8 mouse cellular contexts compared by ENCODE assay signal in the genomic region with DNA sequence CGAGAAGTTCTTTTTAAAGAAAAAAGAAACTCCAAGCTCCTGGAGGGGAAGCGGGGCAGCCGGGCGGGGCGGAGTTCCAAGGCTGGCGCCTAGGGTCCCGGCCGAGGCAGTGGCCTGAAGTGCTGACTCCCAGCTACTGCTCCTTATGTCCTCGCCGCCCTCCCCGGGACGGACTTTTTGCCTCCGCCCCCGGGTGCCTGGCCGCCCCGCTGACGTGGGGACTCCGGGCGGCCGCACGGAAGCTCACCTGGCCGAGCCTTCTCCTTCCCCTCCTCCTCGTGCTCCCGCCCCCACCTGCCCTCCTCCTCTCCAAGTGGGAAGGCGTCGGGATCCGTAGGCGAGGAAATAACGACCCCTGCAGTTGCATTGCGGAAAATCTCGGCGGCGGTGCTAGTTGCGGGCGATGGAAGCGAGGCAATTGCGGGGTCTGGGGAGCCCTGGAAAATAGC. TPM values are rescaled to one million over a fixed set of nuclear protein-coding genes. Genes with fewer than 3 reads are reported as not detected.
A peak's percentile ranks its signal among the peaks of the same experiment; 100 is the strongest.
DNase-seq lines count a peak whose midpoint lies in the region; ATAC-seq and TF ChIP-seq lines count a peak whose summit lies in the region.

No protein-coding gene starts in this region.

- ATAC-seq in heart, embryonic 14.5 days (ENCODE audit: insufficient number of reproducible peaks, insufficient read depth, low FRiP score, low read depth) = no peak
- peak; percentile 57 for ATAC-seq in neural tube, embryonic 14.5 days (ENCODE audit: low read depth)

- peaks cover 2% of the 10 kb centered on the region in 2 experiments; a peak in 1 of 4 replicates for H3K4me1 ChIP-seq in heart, embryonic 14.5 days (ENCODE audit: control insufficient read depth in 2 of 2, insufficient read depth in 2 of 2, low read length in 2 of 2)
- no peaks in the 10 kb centered on the region for H3K4me1 ChIP-seq in embryonic fibroblast, embryonic 13.5 days (ENCODE audit: control insufficient read depth, insufficient read depth, low read length)
- H3K4me1 ChIP-seq in neural tube, embryonic 14.5 days (ENCODE audit: control insufficient read depth, insufficient read depth, low read length) = peaks cover 3% of the 10 kb centered on the region; the same call in 1 of the 2 replicates

- no peak for TF ChIP-seq CTCF in embryonic fibroblast, embryonic 13.5 days (IDR thresholded peaks at IDR 0.05; ENCODE audit: borderline replicate concordance, insufficient read depth, low read length)

- H3K4me2 ChIP-seq in heart, embryonic 14.5 days (ENCODE audit: low read length) = peak overlapping the region; percentile 62
- peak overlapping the region; percentile 83 for H3K4me2 ChIP-seq in neural tube, embryonic 14.5 days (ENCODE audit: low read depth, low read length)

- WGBS in heart, embryonic 14.5 days = under 1% methylated on average over 37 of the region's 37 CpGs
- WGBS in neural tube, embryonic 14.5 days = 1% methylated on average over 37 of the region's 37 CpGs

- H3K9me3 ChIP-seq in heart, embryonic 14.5 days (ENCODE audit: control insufficient read depth, low read length) = no peaks in the 10 kb centered on the region
- H3K9me3 ChIP-seq in neural tube, embryonic 14.5 days (ENCODE audit: control insufficient read depth, low read length) = no peaks in the 10 kb centered on the region

- H3K36me3 ChIP-seq in heart, embryonic 14.5 days (ENCODE audit: control insufficient read depth, insufficient read depth, low read length) = no peaks in the 10 kb centered on the region
- no peaks in the 10 kb centered on the region for H3K36me3 ChIP-seq in neural tube, embryonic 14.5 days (ENCODE audit: control insufficient read depth, insufficient read depth, low read length)

- no peak for DNase-seq in heart, postnatal 36 days
- DNase-seq in ZHBTc4 (ENCODE audit: low read depth, low spot score) = peak; percentile 32
- peak; percentile 31 to 47 for DNase-seq in layer of hippocampus, postnatal 36 days
- no peak for DNase-seq in gastrocnemius, adult 18-20 months (ENCODE audit: low spot score)
- no peak for DNase-seq in kidney, adult 9 months

- no peak overlapping the region for H3K9ac ChIP-seq in heart, embryonic 14.5 days (ENCODE audit: low read length)
- H3K9ac ChIP-seq in neural tube, embryonic 14.5 days (replicated peaks; ENCODE audit: low read depth, low read length) = peak overlapping the region; percentile 69

- peaks cover 66% of the 10 kb centered on the region for H3K27me3 ChIP-seq in heart, embryonic 14.5 days (ENCODE audit: control insufficient read depth, insufficient read depth, low read length)
- H3K27me3 ChIP-seq in neural tube, embryonic 14.5 days (ENCODE audit: control insufficient read depth, insufficient read depth, low read length) = peaks cover 12% of the 10 kb centered on the region; the same call in 1 of the 2 replicates

- H3K4me3 ChIP-seq in heart, embryonic 14.5 days (ENCODE audit: control insufficient read depth in 1 of 2, insufficient read depth in 1 of 2, low read depth in 1 of 2, low read length in 2 of 2) = peak overlapping the region; percentile 12 to 38
- H3K4me3 ChIP-seq in embryonic fibroblast, embryonic 13.5 days (ENCODE audit: insufficient read depth, low read length) = peak overlapping the region; percentile 22
- H3K4me3 ChIP-seq in neural tube, embryonic 14.5 days (ENCODE audit: low read depth, low read length) = peak overlapping the region; percentile 61

- intact Hi-C loops in heart, postnatal 36 days (cut with DNase I) = no loop called here

- TF ChIP-seq POLR2A in embryonic fibroblast, embryonic 13.5 days (IDR thresholded peaks at IDR 0.05; ENCODE audit: low read depth, low read length) = no peak

- H3K27ac ChIP-seq in heart, embryonic 14.5 days (replicated peaks in 1 of 2; ENCODE audit: control insufficient read depth in 1 of 2, insufficient read depth in 1 of 2, low read depth in 2 of 2, low read length in 2 of 2) = no peak overlapping the region
- H3K27ac ChIP-seq in embryonic fibroblast, embryonic 13.5 days (ENCODE audit: insufficient read depth, low read length) = no peak overlapping the region
- peak overlapping the region; percentile 69 for H3K27ac ChIP-seq in neural tube, embryonic 14.5 days (ENCODE audit: low read depth, low read length)

RNA-seq across cellular contexts. Expression of gene Car10, which starts 1.1 kb away (rescaled TPM):
- 0.07 TPM in 1 of 2 replicates, not detected in the other for polyA plus RNA-seq in heart, embryonic 14.5 days (2014; fragmentation: Nextera tagmentation; extraction: Ambion mirVana)
- not detected for total RNA-seq in heart, postnatal 36 days (2021)
- 0.88 and 1.3 TPM in 2 replicates for polyA plus RNA-seq in embryonic fibroblast, embryonic 13.5 days (2011; ENCODE audit: insufficient read length, low read depth, missing spikeins)
- total RNA-seq in layer of hippocampus, postnatal 36 days (2021) = 10 to 100 TPM; 36.6 to 36.8 TPM
- polyA plus RNA-seq in neural tube, embryonic 14.5 days (2014; fragmentation: Nextera tagmentation; extraction: Ambion mirVana) = 67.4 and 78.8 TPM in 2 replicates
- not detected for total RNA-seq in gastrocnemius, adult 18-20 months (2021)

Comparison
In these comparisons a context has a peak if more than half of its experiments do, and no peak if none do; other contexts are left out.
1. DNase-seq: peak in ZHBTc4 (single experiment) and layer of hippocampus, postnatal 36 days (2 of 2); none in heart, postnatal 36 days (0 of 2), gastrocnemius, adult 18-20 months (single experiment) and kidney, adult 9 months (single experiment).
2. RNA of gene Car10, which starts 1.1 kb away (total RNA-seq): 36.6 to 36.8 TPM in layer of hippocampus, postnatal 36 days; not detected in heart, postnatal 36 days and not detected in gastrocnemius, adult 18-20 months; every median in the first group is over 10 times any median in the second.
3. Peak in every context shown above with its lines, with median percentiles within 50 percentile points of each other: H3K4me3 ChIP-seq.